Mouse (Mus musculus): ENCODE data around the gene Btbd35f23. TPM values are rescaled to one million over a fixed set of nuclear protein-coding genes. Genes with fewer than 3 reads are reported as not detected.

The Btbd35f23 gene
- not detected in 2 replicates for polyA plus RNA-seq (2012; ENCODE audit: low replicate concordance)

GRCm38 (mm10) chrX:3076575-3076974 is at the start of gene Btbd35f23:
Gene Btbd35f23 (plus strand): TSS chrX:3076875.

Other genes with a start within 250 kb of the Btbd35f23 start
- not detected in 2 replicates for gene Btbd35f24, start 119.0 kb downstream of the Btbd35f23 start, polyA plus RNA-seq (2012; ENCODE audit: low replicate concordance)

All from leukemia stem cell, adult 10-12 weeks (primary cell).